Mouse (Mus musculus): Measurements from ENCODE around the gene Smarcc2. TPM values are rescaled to one million over a fixed set of nuclear protein-coding genes. Genes with fewer than 3 reads are reported as not detected.

The Smarcc2 gene
- total and polyA plus RNA-seq, 3 experiments: 47.4 to 153 (median 109) TPM

- H3K4me1 ChIP-seq (ENCODE audit: insufficient read depth, low read depth, low read length): peaks cover 69% of the 10 kb centered on the region
- no peaks in the 10 kb centered on the region for H3K9me3 ChIP-seq (replicated peaks)
- H3K4me3 ChIP-seq (ENCODE audit: low read depth, low read length): peak overlapping the region; percentile 73
- ATAC-seq (ENCODE audit: extremely low read depth, insufficient number of reproducible peaks, low FRiP score, poor library complexity, severe bottlenecking) (no peak), DNase-seq (ENCODE audit: low spot score) (no peak)
- TF ChIP-seq TAL1 (conservative IDR thresholded peaks at IDR 0.05; ENCODE audit: low read depth, low read length) (no peak), CTCF (IDR thresholded peaks at IDR 0.05; ENCODE audit: low read depth, low read length) (no peak), POLR2AphosphoS5 (IDR thresholded peaks at IDR 0.05; ENCODE audit: insufficient replicate concordance, low read depth, low read length) (no peak; the same call in 1 of the 2 replicates), GATA2 (IDR thresholded peaks at IDR 0.05; ENCODE audit: borderline replicate concordance, low read depth, low read length) (no peak)
- no peaks in the 10 kb centered on the region for H3K27me3 ChIP-seq (ENCODE audit: insufficient read depth, low read length)
- H3K36me3 ChIP-seq (replicated peaks): peaks cover 66% of the 10 kb centered on the region
Measured at GRCm38 (mm10) chr10:128493319-128493694, 34.3 kb downstream of the Smarcc2 start.

DNA sequence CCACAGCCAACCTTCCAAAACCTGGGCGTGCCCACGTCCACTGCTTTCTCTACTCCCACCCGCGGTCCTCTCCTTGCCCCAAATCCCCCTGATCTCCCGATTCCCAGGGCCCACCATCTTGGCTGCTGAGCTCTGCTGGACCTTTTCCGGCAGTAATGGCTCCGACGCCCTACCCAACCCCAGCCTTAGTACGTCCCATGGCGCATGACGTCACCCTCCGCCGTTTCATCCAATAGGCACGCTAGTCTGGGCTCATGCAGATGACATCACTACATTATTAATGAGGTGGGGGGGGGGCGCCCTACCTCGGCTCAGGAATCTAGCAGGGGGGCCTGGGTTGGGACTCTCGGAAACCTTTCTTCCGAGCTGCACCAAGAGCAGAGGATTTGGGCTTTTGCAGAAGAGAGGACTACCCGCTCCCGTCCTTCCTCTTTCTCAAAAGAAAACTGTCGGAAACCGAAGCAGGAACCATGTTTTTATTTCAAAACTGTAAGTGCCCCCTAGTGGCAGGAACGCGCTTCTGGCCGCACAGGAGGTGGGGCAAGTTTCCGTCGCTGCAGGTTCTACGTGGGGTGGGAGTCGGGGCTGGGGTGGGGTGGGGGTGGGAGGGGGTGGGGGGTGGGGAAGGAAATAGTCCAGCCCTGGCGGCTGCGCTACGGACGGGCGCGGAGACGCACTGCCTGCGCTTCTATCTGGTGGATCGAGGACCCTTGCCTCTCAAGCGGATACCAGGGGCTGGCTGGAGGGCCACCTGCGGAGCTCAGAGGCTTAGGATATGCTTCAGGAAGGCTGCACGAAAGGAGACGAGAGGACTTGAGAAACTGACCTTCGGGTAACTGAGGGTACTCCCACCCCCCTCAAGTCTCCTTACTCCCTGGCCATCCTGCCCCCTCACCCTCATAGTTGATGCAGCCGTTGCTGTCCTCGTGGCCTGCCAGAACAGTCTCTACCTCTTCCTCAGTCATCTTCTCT is 34.9 kb downstream of the Smarcc2 start, which contains the start of gene Myl6:
TSS of gene Myl6 (minus strand) at position 451 of the 972 bp plus-strand sequence.
- peak within 1 kb of the TSS; percentile 73 for H3K4me3 ChIP-seq (ENCODE audit: low read depth, low read length)
- DNase-seq (ENCODE audit: low spot score) (peak; percentile 90), ATAC-seq (ENCODE audit: extremely low read depth, insufficient number of reproducible peaks, low FRiP score, poor library complexity, severe bottlenecking) (peak; percentile 84)
- H3K4me1 ChIP-seq (ENCODE audit: insufficient read depth, low read depth, low read length): peaks cover 72% of the 10 kb centered on the region
- TF ChIP-seq TAL1 (conservative IDR thresholded peaks at IDR 0.05; ENCODE audit: low read depth, low read length) (no peak), GATA2 (IDR thresholded peaks at IDR 0.05; ENCODE audit: borderline replicate concordance, low read depth, low read length) (no peak), POLR2AphosphoS5 (IDR thresholded peaks at IDR 0.05; ENCODE audit: insufficient replicate concordance, low read depth, low read length) (no peak; the same call in 1 of the 2 replicates), GATA1 (IDR thresholded peaks at IDR 0.05; ENCODE audit: borderline replicate concordance, low read length) (no peak), CTCF (IDR thresholded peaks at IDR 0.05; ENCODE audit: low read depth, low read length) (no peak)
- no peaks in the 10 kb centered on the region for H3K27me3 ChIP-seq (ENCODE audit: insufficient read depth, low read length)
- peaks cover 59% of the 10 kb centered on the region for H3K36me3 ChIP-seq (replicated peaks)
- no peaks in the 10 kb centered on the region for H3K9me3 ChIP-seq (replicated peaks)

GRCm38 (mm10) chr10:128494667-128495245 is 35.7 kb downstream of the Smarcc2 start:
- no peak for ATAC-seq (ENCODE audit: extremely low read depth, insufficient number of reproducible peaks, low FRiP score, poor library complexity, severe bottlenecking)
- peaks cover 75% of the 10 kb centered on the region for H3K4me1 ChIP-seq (ENCODE audit: insufficient read depth, low read depth, low read length)
- H3K4me3 ChIP-seq (ENCODE audit: low read depth, low read length): peak overlapping the region; percentile 73
- H3K36me3 ChIP-seq (replicated peaks): peaks cover 52% of the 10 kb centered on the region
- DNase-seq (ENCODE audit: low spot score): peak; percentile 42
- TF ChIP-seq GATA2 (IDR thresholded peaks at IDR 0.05; ENCODE audit: borderline replicate concordance, low read depth, low read length) (no peak), TAL1 (conservative IDR thresholded peaks at IDR 0.05; ENCODE audit: low read depth, low read length) (no peak), CTCF (IDR thresholded peaks at IDR 0.05; ENCODE audit: low read depth, low read length) (no peak), POLR2AphosphoS5 (IDR thresholded peaks at IDR 0.05; ENCODE audit: insufficient replicate concordance, low read depth, low read length) (no peak)
- no peaks in the 10 kb centered on the region for H3K9me3 ChIP-seq (replicated peaks)
- H3K27me3 ChIP-seq (ENCODE audit: insufficient read depth, low read length): no peaks in the 10 kb centered on the region

- Histone ChIP-seq H3K4me3 (ENCODE audit: low read depth, low read length) (peak overlapping the region; percentile 73), H3K4me1 (ENCODE audit: insufficient read depth, low read depth, low read length) (peaks cover 75% of the 10 kb centered on the region), H3K36me3 (replicated peaks) (peaks cover 46% of the 10 kb centered on the region), H3K9me3 (replicated peaks) (no peaks in the 10 kb centered on the region), H3K27me3 (ENCODE audit: insufficient read depth, low read length) (no peaks in the 10 kb centered on the region)
- no peak for DNase-seq (ENCODE audit: low spot score)
- TF ChIP-seq CTCF (IDR thresholded peaks at IDR 0.05; ENCODE audit: low read depth, low read length): no peak
- no peak for TF ChIP-seq POLR2AphosphoS5 (IDR thresholded peaks at IDR 0.05; ENCODE audit: insufficient replicate concordance, low read depth, low read length)
- TF ChIP-seq GATA1 (IDR thresholded peaks at IDR 0.05; ENCODE audit: borderline replicate concordance, low read length): no peak
- no peak for TF ChIP-seq TAL1 (conservative IDR thresholded peaks at IDR 0.05; ENCODE audit: low read depth, low read length)
- TF ChIP-seq GATA2 (IDR thresholded peaks at IDR 0.05; ENCODE audit: borderline replicate concordance, low read depth, low read length): no peak
- no peak for ATAC-seq (ENCODE audit: extremely low read depth, insufficient number of reproducible peaks, low FRiP score, poor library complexity, severe bottlenecking)
Measured at GRCm38 (mm10) chr10:128495270-128495669, 36.2 kb downstream of the Smarcc2 start.

DNA sequence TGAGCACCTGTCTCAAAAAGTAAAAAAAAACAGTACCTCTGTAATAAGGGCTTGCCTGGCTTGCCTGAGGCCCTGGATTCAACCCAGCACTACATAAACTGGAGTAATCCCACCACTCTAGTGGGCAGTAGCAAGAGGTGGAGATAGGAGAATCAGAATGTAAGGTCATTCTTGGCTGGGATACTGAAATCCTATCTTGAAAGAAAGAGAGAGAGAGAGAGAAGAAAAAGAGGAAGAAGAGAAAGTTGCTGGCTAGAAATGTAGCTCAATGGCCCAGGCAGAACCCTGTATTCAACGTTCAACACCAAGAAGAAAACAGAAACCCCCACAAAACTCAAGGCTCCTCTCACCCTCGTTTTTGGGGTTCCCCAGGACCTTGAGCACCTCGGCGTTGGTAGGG is 36.9 kb downstream of the Smarcc2 start:
- no peak for DNase-seq (ENCODE audit: low spot score)
- Histone ChIP-seq H3K4me3 (ENCODE audit: low read depth, low read length) (no peak overlapping the region; the same call in 1 of the 2 replicates), H3K36me3 (replicated peaks) (peaks cover 40% of the 10 kb centered on the region), H3K27me3 (ENCODE audit: insufficient read depth, low read length) (no peaks in the 10 kb centered on the region), H3K9me3 (replicated peaks) (no peaks in the 10 kb centered on the region), H3K4me1 (ENCODE audit: insufficient read depth, low read depth, low read length) (peaks cover 76% of the 10 kb centered on the region)
- no peak for ATAC-seq (ENCODE audit: extremely low read depth, insufficient number of reproducible peaks, low FRiP score, poor library complexity, severe bottlenecking)
- TF ChIP-seq POLR2AphosphoS5 (IDR thresholded peaks at IDR 0.05; ENCODE audit: insufficient replicate concordance, low read depth, low read length): no peak
- no peak for TF ChIP-seq GATA1 (IDR thresholded peaks at IDR 0.05; ENCODE audit: borderline replicate concordance, low read length)
- TF ChIP-seq TAL1 (conservative IDR thresholded peaks at IDR 0.05; ENCODE audit: low read depth, low read length): no peak
- TF ChIP-seq GATA2 (IDR thresholded peaks at IDR 0.05; ENCODE audit: borderline replicate concordance, low read depth, low read length): no peak
- TF ChIP-seq CTCF (IDR thresholded peaks at IDR 0.05; ENCODE audit: low read depth, low read length): no peak

GRCm38 (mm10) chr10:128496509-128497077 is 37.5 kb downstream of the Smarcc2 start:
- no peaks in the 10 kb centered on the region for H3K9me3 ChIP-seq (replicated peaks)
- DNase-seq (ENCODE audit: low spot score) (no peak), ATAC-seq (ENCODE audit: extremely low read depth, insufficient number of reproducible peaks, low FRiP score, poor library complexity, severe bottlenecking) (no peak)
- H3K4me3 ChIP-seq (ENCODE audit: low read depth, low read length): no peak overlapping the region; the same call in 1 of the 2 replicates
- peaks cover 36% of the 10 kb centered on the region for H3K36me3 ChIP-seq (replicated peaks)
- TF ChIP-seq POLR2AphosphoS5 (IDR thresholded peaks at IDR 0.05; ENCODE audit: insufficient replicate concordance, low read depth, low read length): no peak
- TF ChIP-seq CTCF (IDR thresholded peaks at IDR 0.05; ENCODE audit: low read depth, low read length): no peak
- no peak for TF ChIP-seq TAL1 (conservative IDR thresholded peaks at IDR 0.05; ENCODE audit: low read depth, low read length)
- TF ChIP-seq GATA2 (IDR thresholded peaks at IDR 0.05; ENCODE audit: borderline replicate concordance, low read depth, low read length): no peak
- TF ChIP-seq GATA1 (IDR thresholded peaks at IDR 0.05; ENCODE audit: borderline replicate concordance, low read length): no peak
- peaks cover 69% of the 10 kb centered on the region for H3K4me1 ChIP-seq (ENCODE audit: insufficient read depth, low read depth, low read length)
- H3K27me3 ChIP-seq (ENCODE audit: insufficient read depth, low read length): no peaks in the 10 kb centered on the region
